Mouse (Mus musculus) neural tube, embryonic 11.5 days (tissue): ENCODE results near the gene Lgals4. TPM values are rescaled to one million over a fixed set of nuclear protein-coding genes. Genes with fewer than 3 reads are reported as not detected.

Experiments
- ATAC-seq: fragments of 200-750 bp; cut with Nextera tagmentation; 2 replicates; pipeline ENCODE4 v1.8.0; 2017; ENCODE audit warnings: moderate number of reproducible peaks, mild to moderate bottlenecking, moderate TSS enrichment, moderate library complexity; ENCODE audit not compliant: insufficient read depth, low FRiP score, low TSS enrichment
- DNase-seq: peaks from one replicate; pipeline ENCODE4 v3.0.0-alpha.2; 2015; ENCODE audit warnings: low spot score
- H3K27ac ChIP-seq: fragments of 300-500 bp; sonication (generic); 2 replicates; pipeline ENCODE4 v1.5.1; 2014; ENCODE audit warnings: low read depth, mild to moderate bottlenecking, low read length
- H3K27me3 ChIP-seq: fragments of 300-500 bp; sonication (generic); 2 replicates; pipeline ENCODE4 v1.6.1; 2014; ENCODE audit warnings: mild to moderate bottlenecking, low read length, mixed read lengths; ENCODE audit not compliant: control insufficient read depth, insufficient read depth
- H3K36me3 ChIP-seq: fragments of 300-500 bp; sonication (generic); 2 replicates; pipeline ENCODE4 v1.6.1; 2014; ENCODE audit warnings: mild to moderate bottlenecking, low read length, moderate library complexity, mixed read lengths; ENCODE audit not compliant: control insufficient read depth, insufficient read depth
- H3K4me1 ChIP-seq: fragments of 300-500 bp; sonication (generic); 2 replicates; pipeline ENCODE4 v1.6.1; 2014; ENCODE audit warnings: low read length, mixed read lengths; ENCODE audit not compliant: control insufficient read depth, insufficient read depth
- H3K4me2 ChIP-seq: fragments of 300-500 bp; sonication (generic); 2 replicates; pipeline ENCODE4 v1.6.1; 2014; ENCODE audit warnings: low read depth, mild to moderate bottlenecking, moderate library complexity
- H3K4me3 ChIP-seq: fragments of 300-500 bp; sonication (generic); 2 replicates; pipeline ENCODE4 v1.5.1; 2014; ENCODE audit warnings: low read depth, low read length
- H3K9ac ChIP-seq: fragments of 300-500 bp; sonication (generic); 2 replicates; pipeline ENCODE4 v1.6.1; 2014; ENCODE audit warnings: mild to moderate bottlenecking, low read length
- H3K9me3 ChIP-seq: fragments of 300-500 bp; sonication (generic); 2 replicates; pipeline ENCODE4 v1.6.1; 2016; ENCODE audit warnings: low read length; ENCODE audit not compliant: control insufficient read depth
- WGBS: fragments of 180-500 bp; shearing (Covaris S2); extraction: QIAGEN DNeasy Blood & Tissue Kit; methylation state at CpG from one replicate; pipeline ENCODE4 v1.1.7; 2014; 5-methylcytosine and 5-hydroxymethylcytosine counted together
- polyA plus RNA-seq: library from polyadenylated mRNA; unstranded; fragments of >200 nt; fragmentation: Nextera tagmentation; extraction: Ambion mirVana; gene quantifications from 2 replicates; pipeline ENCODE4 v1.2.1, GENCODE M21; 2014

Lgals4 gene
- polyA plus RNA-seq, 1 experiment from 2014 or later: 1.8 TPM

DNA sequence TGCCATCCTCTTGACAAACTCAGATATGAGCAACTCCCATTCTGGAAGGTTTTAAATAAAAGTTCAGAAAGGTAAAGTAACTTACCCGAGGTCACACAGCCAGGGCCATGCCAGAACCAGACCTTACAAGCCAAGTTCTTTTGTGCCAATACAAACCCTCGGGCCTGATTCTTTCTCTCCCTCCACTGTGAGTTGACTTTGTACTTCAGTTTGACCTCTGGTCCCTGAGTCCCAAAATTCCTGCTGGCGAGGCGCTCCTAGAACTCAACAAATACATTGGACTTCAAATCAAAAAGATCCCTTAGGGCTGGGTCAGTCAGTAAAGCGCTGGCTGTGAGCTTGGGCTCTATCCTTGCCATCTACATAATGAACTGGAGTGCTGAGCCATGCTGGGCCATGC is 3.3 kb downstream of the Lgals4 start:
- H3K36me3 ChIP-seq: no peaks in the 10 kb centered on the region
- H3K9ac ChIP-seq: no peak overlapping the region
- no peak overlapping the region for H3K27ac ChIP-seq
- ATAC-seq (no peak), DNase-seq (no peak)
- no peaks in the 10 kb centered on the region for H3K27me3 ChIP-seq
- H3K4me1 ChIP-seq: no peaks in the 10 kb centered on the region
- no peak overlapping the region for H3K4me3 ChIP-seq
- no peaks in the 10 kb centered on the region for H3K9me3 ChIP-seq
- no peak overlapping the region for H3K4me2 ChIP-seq
- 85% methylated on average over 5 of the region's 5 CpGs for WGBS

DNA sequence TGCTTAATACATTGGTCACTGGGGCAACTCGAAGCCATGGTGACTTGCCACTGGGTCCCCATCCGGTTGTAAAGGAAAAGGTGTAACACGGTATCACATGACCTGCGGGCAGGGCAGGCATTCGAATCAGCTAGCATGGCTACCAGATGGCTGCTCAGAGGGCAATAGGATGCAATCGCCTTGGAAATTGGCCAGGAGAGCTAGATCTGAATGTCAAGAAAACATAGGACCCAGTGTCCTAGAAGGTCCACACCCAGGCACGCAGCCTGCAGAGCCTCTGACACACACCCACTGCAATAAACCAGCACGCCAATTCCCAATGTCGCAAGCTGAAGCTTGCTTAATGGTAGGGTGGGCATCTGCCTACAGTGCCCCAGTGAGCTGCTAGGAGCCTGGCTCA is 4.7 kb downstream of the Lgals4 start:
- H3K9me3 ChIP-seq: no peaks in the 10 kb centered on the region
- no peak overlapping the region for H3K4me2 ChIP-seq
- WGBS: 73% methylated on average over 9 of the region's 9 CpGs
- no peaks in the 10 kb centered on the region for H3K36me3 ChIP-seq
- H3K9ac ChIP-seq: no peak overlapping the region
- no peak overlapping the region for H3K4me3 ChIP-seq
- no peaks in the 10 kb centered on the region for H3K4me1 ChIP-seq
- no peaks in the 10 kb centered on the region for H3K27me3 ChIP-seq
- no peak for ATAC-seq
- no peak overlapping the region for H3K27ac ChIP-seq
- DNase-seq: no peak

DNA sequence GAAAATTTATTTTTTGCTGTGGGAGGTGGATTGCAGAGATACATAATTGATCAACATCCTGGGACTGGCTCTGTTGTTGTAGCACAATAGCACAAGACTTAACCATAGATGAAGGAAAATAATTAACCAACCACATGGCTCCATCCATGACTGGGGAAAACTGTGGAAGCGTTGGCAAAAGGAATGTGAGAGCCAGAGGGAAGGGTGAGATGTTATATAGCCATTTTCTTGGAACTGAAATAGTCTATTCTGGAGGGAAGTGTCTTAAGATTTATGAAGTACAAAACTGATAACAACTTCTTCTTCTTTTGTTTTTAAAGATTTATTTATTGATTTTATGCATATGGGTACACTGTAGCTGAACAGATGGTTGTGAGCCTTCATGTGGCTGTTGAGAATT is 13.6 kb downstream of the Lgals4 start:
- Histone ChIP-seq H3K27me3 (no peaks in the 10 kb centered on the region), H3K36me3 (no peaks in the 10 kb centered on the region), H3K4me1 (no peaks in the 10 kb centered on the region), H3K4me3 (no peak overlapping the region), H3K9ac (no peak overlapping the region), H3K4me2 (no peak overlapping the region), H3K9me3 (no peaks in the 10 kb centered on the region), H3K27ac (no peak overlapping the region)
- no peak for ATAC-seq
- 87% methylated on average over 1 of the region's 1 CpGs for WGBS
- no peak for DNase-seq

DNA sequence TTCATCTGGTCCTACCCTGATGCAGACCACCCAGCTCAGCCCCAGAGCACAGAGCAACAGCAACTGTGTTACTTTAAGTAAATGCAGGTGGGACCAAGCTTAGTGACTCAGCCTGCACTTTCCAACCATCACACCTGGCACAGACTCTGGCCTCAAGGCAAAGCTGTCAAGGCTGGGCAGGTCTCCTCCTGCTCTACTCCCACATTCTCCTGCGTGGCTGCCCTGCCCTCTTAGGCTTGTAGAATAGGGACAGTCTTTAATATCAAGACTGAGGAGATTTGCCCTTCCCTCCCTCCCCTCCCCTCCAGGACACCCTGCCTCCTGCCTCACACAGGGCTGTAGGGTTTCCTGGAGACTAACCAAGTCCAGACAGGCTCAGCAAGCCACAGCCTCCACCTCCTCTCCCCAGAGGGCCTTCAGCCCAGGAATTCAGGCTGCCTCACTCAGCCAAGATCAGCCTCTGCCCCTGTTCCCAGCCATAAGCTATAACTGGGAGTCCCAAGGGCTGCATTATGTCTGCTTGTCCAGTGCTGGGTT is 16.1 kb downstream of the Lgals4 start:
- ATAC-seq: no peak
- Histone ChIP-seq H3K9ac (no peak overlapping the region), H3K4me3 (no peak overlapping the region), H3K27ac (no peak overlapping the region), H3K4me2 (no peak overlapping the region), H3K36me3 (no peaks in the 10 kb centered on the region), H3K27me3 (no peaks in the 10 kb centered on the region), H3K4me1 (no peaks in the 10 kb centered on the region), H3K9me3 (no peaks in the 10 kb centered on the region)
- DNase-seq: no peak
- 67% methylated on average over 1 of the region's 1 CpGs for WGBS

DNA sequence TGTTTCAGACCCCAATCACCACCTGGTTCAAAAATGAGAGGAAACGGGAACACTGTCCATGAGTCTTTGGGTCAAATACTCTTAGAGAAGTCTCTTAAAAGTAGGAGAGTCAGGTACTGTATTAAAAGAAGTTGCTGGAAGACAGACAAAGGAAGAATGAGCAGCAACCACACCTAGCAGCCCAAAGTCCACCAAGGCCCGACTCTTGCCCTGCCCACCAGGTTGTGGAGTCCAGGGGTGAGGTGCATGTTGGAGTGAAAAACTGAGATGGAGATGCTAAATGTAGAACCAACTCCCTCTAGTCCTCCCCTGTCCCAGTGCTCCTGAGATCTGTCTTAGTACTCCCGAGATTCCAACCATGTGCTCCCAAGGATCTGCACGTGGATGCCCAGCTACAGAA is 17.0 kb downstream of the Lgals4 start:
- no peaks in the 10 kb centered on the region for H3K36me3 ChIP-seq
- no peak for ATAC-seq
- no peak overlapping the region for H3K4me3 ChIP-seq
- WGBS: 79% methylated on average over 4 of the region's 4 CpGs
- no peak overlapping the region for H3K9ac ChIP-seq
- no peaks in the 10 kb centered on the region for H3K27me3 ChIP-seq
- H3K4me1 ChIP-seq: no peaks in the 10 kb centered on the region
- H3K9me3 ChIP-seq: no peaks in the 10 kb centered on the region
- no peak overlapping the region for H3K4me2 ChIP-seq
- no peak overlapping the region for H3K27ac ChIP-seq
- DNase-seq: no peak

DNA sequence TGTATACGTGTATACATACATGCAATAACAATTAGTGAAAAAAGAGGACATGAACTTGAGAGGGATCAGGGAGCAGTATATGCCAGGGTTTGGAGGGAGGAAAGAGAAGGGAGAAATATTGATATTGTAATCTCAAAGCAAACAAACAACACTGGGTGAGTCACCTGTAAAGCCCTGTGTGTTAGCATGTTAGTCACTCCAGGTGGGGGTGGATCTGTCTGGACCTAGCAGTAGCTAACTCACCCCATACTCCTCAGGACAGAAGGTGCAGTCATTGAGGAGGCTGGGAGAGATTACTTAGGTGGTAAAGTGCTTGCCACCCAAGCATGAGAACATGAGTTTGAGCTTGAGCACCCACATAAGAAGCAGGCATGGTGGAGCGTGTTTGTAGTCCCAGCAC is 26.3 kb downstream of the Lgals4 start:
- no peak for ATAC-seq
- WGBS: 92% methylated on average over 2 of the region's 2 CpGs

DNA sequence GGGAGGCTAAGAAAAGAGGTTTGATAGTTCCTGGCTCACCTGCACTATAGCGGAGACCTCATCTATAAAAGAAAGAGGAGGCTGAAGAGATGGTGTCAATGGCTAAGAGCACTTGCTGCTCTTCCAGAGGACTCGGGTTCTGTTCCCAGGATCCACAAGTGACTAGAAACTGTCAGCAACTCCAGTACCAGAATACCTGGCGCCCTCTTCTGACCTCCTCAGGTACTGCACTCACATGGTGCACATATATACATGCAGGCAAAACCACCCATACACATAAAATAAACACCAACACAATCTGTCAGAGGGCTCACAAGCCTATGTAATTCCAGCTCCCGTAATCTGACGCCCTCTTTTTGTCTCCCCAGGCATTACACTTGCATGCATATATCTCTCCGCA is 27.2 kb downstream of the Lgals4 start:
- Histone ChIP-seq H3K9ac (no peak overlapping the region), H3K27me3 (no peaks in the 10 kb centered on the region), H3K36me3 (no peaks in the 10 kb centered on the region), H3K9me3 (no peaks in the 10 kb centered on the region), H3K4me1 (0 out of 2 replicates have a peak, but pooled peaks cover 2% of the 10 kb centered on the region), H3K4me3 (no peak overlapping the region), H3K27ac (no peak overlapping the region), H3K4me2 (no peak overlapping the region)
- ATAC-seq: no peak
- WGBS: 91% methylated on average over 6 of the region's 6 CpGs
- DNase-seq: no peak

More for the DNA sequence above, 26.3 kb downstream of the Lgals4 start:
- H3K27ac ChIP-seq: no peak overlapping the region
- H3K4me3 ChIP-seq: no peak overlapping the region
- no peaks in the 10 kb centered on the region for H3K4me1 ChIP-seq
- no peak overlapping the region for H3K9ac ChIP-seq
- H3K9me3 ChIP-seq: no peaks in the 10 kb centered on the region
- DNase-seq: no peak
- no peak overlapping the region for H3K4me2 ChIP-seq
- no peaks in the 10 kb centered on the region for H3K36me3 ChIP-seq
- no peaks in the 10 kb centered on the region for H3K27me3 ChIP-seq

DNA sequence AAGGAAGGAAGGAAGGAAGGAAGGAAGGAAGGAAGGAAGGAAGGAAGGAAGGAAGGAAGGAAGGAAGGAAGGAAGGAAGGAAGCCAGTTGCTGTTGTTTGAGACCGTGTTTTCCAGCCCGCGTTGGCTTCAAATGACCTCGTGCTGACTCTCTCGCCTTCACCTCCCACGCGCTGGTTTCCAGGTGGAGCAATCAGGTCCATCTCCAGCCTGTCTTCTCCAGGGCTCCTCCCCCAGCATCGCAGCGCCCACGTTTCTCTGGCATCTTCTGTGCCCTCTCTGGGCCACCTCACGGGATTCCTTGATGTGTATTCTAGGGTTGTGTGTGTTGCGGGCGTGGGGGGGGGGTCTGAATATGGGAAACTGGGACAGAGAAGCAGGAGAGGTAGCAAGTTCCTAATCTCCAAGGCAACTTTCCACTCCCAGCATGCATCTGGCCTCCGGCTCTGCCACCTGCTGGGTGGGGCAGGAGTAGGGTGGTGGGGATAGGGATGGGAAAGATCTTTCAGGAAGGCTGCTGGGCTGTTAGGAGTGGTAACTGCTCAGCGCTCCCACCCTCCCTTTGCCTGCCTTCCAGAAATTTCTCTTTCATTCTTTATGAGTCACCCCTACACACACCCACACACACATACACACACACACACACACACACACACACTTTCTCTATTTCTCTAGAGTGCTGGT is 29.3 kb downstream of the Lgals4 start:
- WGBS: 79% methylated on average over 15 of the region's 15 CpGs
- H3K36me3 ChIP-seq: no peaks in the 10 kb centered on the region
- ATAC-seq (no peak), DNase-seq (no peak)
- H3K4me2 ChIP-seq: no peak overlapping the region
- H3K9me3 ChIP-seq: no peaks in the 10 kb centered on the region
- no peak overlapping the region for H3K9ac ChIP-seq
- no peak overlapping the region for H3K27ac ChIP-seq
- no peak overlapping the region for H3K4me3 ChIP-seq
- H3K27me3 ChIP-seq: no peaks in the 10 kb centered on the region
- H3K4me1 ChIP-seq: 0 out of 2 replicates have a peak, but pooled peaks cover 3% of the 10 kb centered on the region

DNA sequence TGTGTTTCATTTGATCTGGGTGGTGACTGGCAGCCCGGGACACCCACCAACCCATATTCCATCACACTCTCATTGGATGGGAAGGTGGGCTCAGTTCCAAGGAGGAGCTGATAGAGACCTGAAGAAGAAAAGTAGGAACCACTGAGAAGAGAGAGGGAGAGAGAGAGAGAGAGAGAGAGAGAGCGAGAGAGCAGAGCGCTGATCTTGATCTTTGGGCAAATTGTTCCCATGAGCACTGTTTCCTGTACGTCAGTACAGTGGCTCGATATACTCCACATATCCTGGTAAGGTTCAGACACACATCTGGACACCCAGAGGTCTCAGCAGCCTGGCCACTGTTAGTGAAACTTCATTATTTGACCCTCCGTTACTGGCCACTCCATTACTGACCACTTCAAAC is 29.9 kb downstream of the Lgals4 start, which contains the start of gene Lgals7:
Gene Lgals7, plus strand, starts transcription at position 314 of the 400 bp plus-strand sequence.
- no peak within 1 kb of the TSS for H3K4me2 ChIP-seq

More for the DNA sequence above, 29.9 kb downstream of the Lgals4 start, which contains the start of gene Lgals7:
- H3K27me3 ChIP-seq: no peaks in the 10 kb centered on the region
- no peak within 1 kb of the TSS for H3K9ac ChIP-seq
- 0 out of 2 replicates have a peak, but pooled peaks cover 3% of the 10 kb centered on the region for H3K4me1 ChIP-seq
- H3K27ac ChIP-seq: no peak within 1 kb of the TSS
- ATAC-seq (no peak), DNase-seq (no peak)
- no peaks in the 10 kb centered on the region for H3K36me3 ChIP-seq
- no peaks in the 10 kb centered on the region for H3K9me3 ChIP-seq
- no peak within 1 kb of the TSS for H3K4me3 ChIP-seq
- WGBS: 83% methylated on average over 6 of the region's 6 CpGs
